In genomic region chr15:12447021-12447434, GRCm38 (mm10) we compare ENCODE assay signal across 9 mouse cellular contexts.
A peak's percentile ranks its signal among the peaks of the same experiment; 100 is the strongest.
DNase-seq lines count a peak whose midpoint lies in the region; ATAC-seq lines count a peak whose summit lies in the region.
"Had no signal": no experiment of that assay in that cellular context is flagged by ENCODE, and none has a peak within 500 bp of the region (broad histone marks: within the 10 kb centered on the region; RNA-seq: fewer than 3 reads in every experiment).

No protein-coding gene starts in this region.

- peak; percentile 59 for ATAC-seq in inflammation-experienced regulatory T-cells, adult 6 months

- intact Hi-C loops in left cerebral cortex, postnatal 25 days (cut with DNase I) = no loop called here

- DNase-seq in thymus, postnatal 0 days (ENCODE audit: low spot score) = peak; percentile 52
- DNase-seq in thymus, postnatal 10 days (ENCODE audit: low spot score in 2 of 2) = no peak
- DNase-seq in left cerebral cortex, postnatal 25 days (ENCODE audit: low spot score in 2 of 2) = peak; percentile 66 to 93
- peak; percentile 89 for DNase-seq in telencephalon, adult 2 months (ENCODE audit: low read depth, low spot score)
- DNase-seq in ovary, postnatal 14 days (ENCODE audit: low spot score) = no peak
- no peak for DNase-seq in kidney, postnatal 14 days
- DNase-seq: cerebellum, postnatal 25 days; liver had no signal

Comparison
In these comparisons a context has a peak if more than half of its experiments do, and no peak if none do; other contexts are left out.
1. DNase-seq: peak in thymus, postnatal 0 days (single experiment), left cerebral cortex, postnatal 25 days (2 of 2) and telencephalon, adult 2 months (single experiment); none in thymus, postnatal 10 days (0 of 2), ovary, postnatal 14 days (single experiment) and kidney, postnatal 14 days (single experiment).